Mouse (Mus musculus) liver, embryonic 13.5 days (tissue): ENCODE results near the gene Serpini1. TPM values are rescaled to one million over a fixed set of nuclear protein-coding genes. Genes with fewer than 3 reads are reported as not detected.

Source experiments
- ATAC-seq: fragments of 200-750 bp; cut with Nextera tagmentation; 2 replicates; pipeline ENCODE4 v1.8.0; 2017; ENCODE audit warnings: low read depth, mild to moderate bottlenecking, moderate number of reproducible peaks, moderate library complexity
- DNase-seq: peaks from one replicate; pipeline ENCODE4 v3.0.0; 2022
- H3K27ac ChIP-seq: fragments of 300-500 bp; sonication (generic); 2 replicates; pipeline ENCODE4 v1.5.1; 2015; ENCODE audit warnings: moderate library complexity, mild to moderate bottlenecking, inconsistent platforms
- H3K27me3 ChIP-seq: fragments of 300-500 bp; sonication (generic); 2 replicates; pipeline ENCODE4 v1.6.1; 2015; ENCODE audit warnings: mild to moderate bottlenecking, inconsistent platforms
- H3K36me3 ChIP-seq: fragments of 300-500 bp; sonication (generic); 2 replicates; pipeline ENCODE4 v1.6.1; 2015; ENCODE audit warnings: mild to moderate bottlenecking, inconsistent platforms
- H3K4me1 ChIP-seq: fragments of 300-500 bp; sonication (generic); replicated peaks from 2 replicates; pipeline ENCODE4 v1.6.1; 2015; ENCODE audit warnings: inconsistent platforms
- H3K4me2 ChIP-seq: fragments of 300-500 bp; sonication (generic); 2 replicates; pipeline ENCODE4 v1.6.1; 2015; ENCODE audit warnings: inconsistent platforms, mild to moderate bottlenecking, moderate library complexity
- H3K4me3 ChIP-seq: fragments of 300-500 bp; sonication (generic); replicated peaks from 2 replicates; pipeline ENCODE4 v1.5.1; 2015; ENCODE audit warnings: mild to moderate bottlenecking, inconsistent platforms
- H3K9ac ChIP-seq: fragments of 300-500 bp; sonication (generic); 2 replicates; pipeline ENCODE4 v1.6.1; 2015; ENCODE audit warnings: mild to moderate bottlenecking, inconsistent platforms
- H3K9me3 ChIP-seq: fragments of 300-500 bp; sonication (generic); replicated peaks from 2 replicates; pipeline ENCODE4 v1.6.1; 2016; ENCODE audit warnings: inconsistent platforms
- WGBS: fragments of 180-500 bp; shearing (Covaris S2); methylation state at CpG from one replicate; pipeline ENCODE4 v1.1.7; 2015; ENCODE audit not compliant: insufficient replicate concordance; 5-methylcytosine and 5-hydroxymethylcytosine counted together
- polyA plus RNA-seq: library from polyadenylated mRNA; unstranded; fragments of >200 nt; fragmentation: Nextera tagmentation; extraction: Ambion mirVana; gene quantifications from 2 replicates; pipeline ENCODE4 v1.2.1, GENCODE M21; 2015

Gene Serpini1
- polyA plus RNA-seq, 1 experiment from 2014 or later, result 0.48 TPM

GRCm38 (mm10) chr3:75556695-75557291, 554 bp upstream of the Serpini1 start, which contains the start of gene Pdcd10:
Gene Pdcd10, minus strand, starts transcription at chr3:75556856.
- under 1% methylated on average over 35 of the region's 35 CpGs for WGBS
- Histone ChIP-seq H3K27me3 (no peaks in the 10 kb centered on the region), H3K9me3 (no peaks in the 10 kb centered on the region), H3K4me3 (peak within 1 kb of the TSS; percentile 89), H3K4me2 (peak within 1 kb of the TSS; percentile 91), H3K36me3 (no peaks in the 10 kb centered on the region), H3K4me1 (peaks cover 29% of the 10 kb centered on the region), H3K9ac (peak within 1 kb of the TSS; percentile 95), H3K27ac (peak within 1 kb of the TSS; percentile 92)
- peak; percentile 91 for ATAC-seq
- peak; percentile 99 for DNase-seq

GRCm38 (mm10) chr3:75574074-75574473, 16.7 kb downstream of the Serpini1 start:
- Histone ChIP-seq H3K27ac (no peak overlapping the region), H3K9ac (no peak overlapping the region), H3K27me3 (no peaks in the 10 kb centered on the region), H3K4me2 (no peak overlapping the region), H3K4me3 (no peak overlapping the region), H3K9me3 (no peaks in the 10 kb centered on the region), H3K4me1 (no peaks in the 10 kb centered on the region), H3K36me3 (no peaks in the 10 kb centered on the region)
- DNase-seq (no peak), ATAC-seq (no peak)
- WGBS, result 56% methylated on average over 2 of the region's 2 CpGs

GRCm38 (mm10) chr3:75575582-75575981, 18.2 kb downstream of the Serpini1 start:
- no peak overlapping the region for H3K4me3 ChIP-seq
- no peak overlapping the region for H3K27ac ChIP-seq
- H3K4me2 ChIP-seq, result no peak overlapping the region
- no peaks in the 10 kb centered on the region for H3K36me3 ChIP-seq
- no peaks in the 10 kb centered on the region for H3K9me3 ChIP-seq
- no peaks in the 10 kb centered on the region for H3K4me1 ChIP-seq
- DNase-seq (no peak), ATAC-seq (no peak)
- WGBS, result 47% methylated on average over 1 of the region's 1 CpGs
- H3K9ac ChIP-seq, result no peak overlapping the region
- H3K27me3 ChIP-seq, result no peaks in the 10 kb centered on the region

- H3K4me3 ChIP-seq, result no peak overlapping the region
- H3K9me3 ChIP-seq, result no peaks in the 10 kb centered on the region
- no peak overlapping the region for H3K4me2 ChIP-seq
- DNase-seq (no peak), ATAC-seq (no peak)
- no peaks in the 10 kb centered on the region for H3K36me3 ChIP-seq
- no peaks in the 10 kb centered on the region for H3K4me1 ChIP-seq
- H3K9ac ChIP-seq, result no peak overlapping the region
- no peaks in the 10 kb centered on the region for H3K27me3 ChIP-seq
- WGBS, result 26% methylated on average over 4 of the region's 4 CpGs
- H3K27ac ChIP-seq, result no peak overlapping the region
These were observed 22.0 kb downstream of the Serpini1 start for GRCm38 (mm10) chr3:75579352-75579751.

- no peaks in the 10 kb centered on the region for H3K27me3 ChIP-seq
- ATAC-seq, result no peak
- H3K4me3 ChIP-seq, result no peak overlapping the region
- WGBS, result 77% methylated on average over 3 of the region's 3 CpGs
- H3K4me2 ChIP-seq, result no peak overlapping the region
- no peaks in the 10 kb centered on the region for H3K36me3 ChIP-seq
- no peaks in the 10 kb centered on the region for H3K4me1 ChIP-seq
- H3K9me3 ChIP-seq, result no peaks in the 10 kb centered on the region
- DNase-seq, result no peak
- no peak overlapping the region for H3K9ac ChIP-seq
- no peak overlapping the region for H3K27ac ChIP-seq
These were observed 25.9 kb downstream of the Serpini1 start for GRCm38 (mm10) chr3:75583293-75583692.

- H3K9me3 ChIP-seq, result no peaks in the 10 kb centered on the region
- H3K4me3 ChIP-seq, result no peak overlapping the region
- no peak for DNase-seq
- H3K9ac ChIP-seq, result no peak overlapping the region
- WGBS, result 67% methylated on average over 4 of the region's 4 CpGs
- no peaks in the 10 kb centered on the region for H3K36me3 ChIP-seq
- H3K4me2 ChIP-seq, result no peak overlapping the region
- no peaks in the 10 kb centered on the region for H3K4me1 ChIP-seq
- H3K27me3 ChIP-seq, result no peaks in the 10 kb centered on the region
- ATAC-seq, result no peak
- H3K27ac ChIP-seq, result no peak overlapping the region
These were observed 27.6 kb downstream of the Serpini1 start for GRCm38 (mm10) chr3:75584898-75585297.

GRCm38 (mm10) chr3:75611019-75611418, 53.7 kb downstream of the Serpini1 start:
- 63% methylated on average over 7 of the region's 7 CpGs for WGBS
- no peak for ATAC-seq
- H3K9ac ChIP-seq, result no peak overlapping the region

GRCm38 (mm10) chr3:75624627-75625026, 67.3 kb downstream of the Serpini1 start:
- no peak overlapping the region for H3K4me2 ChIP-seq
- no peaks in the 10 kb centered on the region for H3K4me1 ChIP-seq
- ATAC-seq, result no peak
- H3K27ac ChIP-seq, result no peak overlapping the region
- no peaks in the 10 kb centered on the region for H3K9me3 ChIP-seq
- H3K9ac ChIP-seq, result no peak overlapping the region
- DNase-seq, result no peak
- WGBS, result 55% methylated on average over 2 of the region's 2 CpGs
- H3K27me3 ChIP-seq, result no peaks in the 10 kb centered on the region
- H3K36me3 ChIP-seq, result no peaks in the 10 kb centered on the region
- H3K4me3 ChIP-seq, result no peak overlapping the region

More at GRCm38 (mm10) chr3:75611019-75611418, 53.7 kb downstream of the Serpini1 start:
- no peaks in the 10 kb centered on the region for H3K36me3 ChIP-seq
- H3K27me3 ChIP-seq, result no peaks in the 10 kb centered on the region
- H3K27ac ChIP-seq, result no peak overlapping the region
- DNase-seq, result no peak
- H3K4me2 ChIP-seq, result no peak overlapping the region
- H3K4me3 ChIP-seq, result no peak overlapping the region
- H3K4me1 ChIP-seq, result no peaks in the 10 kb centered on the region
- H3K9me3 ChIP-seq, result no peaks in the 10 kb centered on the region

GRCm38 (mm10) chr3:75630988-75631615, 73.8 kb downstream of the Serpini1 start:
- 59% methylated on average over 4 of the region's 4 CpGs for WGBS
- Histone ChIP-seq H3K36me3 (no peaks in the 10 kb centered on the region), H3K27ac (no peak overlapping the region), H3K4me3 (no peak overlapping the region), H3K9me3 (no peaks in the 10 kb centered on the region), H3K4me2 (no peak overlapping the region), H3K4me1 (no peaks in the 10 kb centered on the region), H3K27me3 (no peaks in the 10 kb centered on the region), H3K9ac (no peak overlapping the region)
- ATAC-seq (no peak), DNase-seq (no peak)

GRCm38 (mm10) chr3:75633221-75633620, 75.9 kb downstream of the Serpini1 start:
- DNase-seq, result no peak
- Histone ChIP-seq H3K9ac (no peak overlapping the region), H3K27ac (no peak overlapping the region), H3K4me3 (no peak overlapping the region), H3K4me1 (no peaks in the 10 kb centered on the region), H3K4me2 (no peak overlapping the region), H3K9me3 (no peaks in the 10 kb centered on the region), H3K36me3 (no peaks in the 10 kb centered on the region), H3K27me3 (no peaks in the 10 kb centered on the region)
- ATAC-seq, result no peak
- 52% methylated on average over 1 of the region's 1 CpGs for WGBS

GRCm38 (mm10) chr3:75633635-75634034, 76.3 kb downstream of the Serpini1 start:
- 50% methylated on average over 4 of the region's 4 CpGs for WGBS
- H3K4me3 ChIP-seq, result no peak overlapping the region
- DNase-seq, result no peak

GRCm38 (mm10) chr3:75635648-75636047, 78.3 kb downstream of the Serpini1 start:
- Histone ChIP-seq H3K36me3 (no peaks in the 10 kb centered on the region), H3K4me3 (no peak overlapping the region), H3K27ac (no peak overlapping the region), H3K9ac (no peak overlapping the region), H3K4me1 (no peaks in the 10 kb centered on the region), H3K4me2 (no peak overlapping the region), H3K27me3 (no peaks in the 10 kb centered on the region), H3K9me3 (no peaks in the 10 kb centered on the region)
- no peak for DNase-seq
- 74% methylated on average over 1 of the region's 1 CpGs for WGBS
- no peak for ATAC-seq

More at GRCm38 (mm10) chr3:75633635-75634034, 76.3 kb downstream of the Serpini1 start:
- Histone ChIP-seq H3K9ac (no peak overlapping the region), H3K27ac (no peak overlapping the region), H3K27me3 (no peaks in the 10 kb centered on the region), H3K9me3 (no peaks in the 10 kb centered on the region), H3K36me3 (no peaks in the 10 kb centered on the region), H3K4me1 (no peaks in the 10 kb centered on the region), H3K4me2 (no peak overlapping the region)
- no peak for ATAC-seq
